Mouse (Mus musculus) layer of hippocampus, adult 11-12 months (tissue): ENCODE measurements around the gene Gm10570.

Source experiments
- DNase-seq: peaks from one replicate; pipeline ENCODE4 v3.0.0; 2022; ENCODE audit warnings: low spot score

Gene Gm10570

DNA sequence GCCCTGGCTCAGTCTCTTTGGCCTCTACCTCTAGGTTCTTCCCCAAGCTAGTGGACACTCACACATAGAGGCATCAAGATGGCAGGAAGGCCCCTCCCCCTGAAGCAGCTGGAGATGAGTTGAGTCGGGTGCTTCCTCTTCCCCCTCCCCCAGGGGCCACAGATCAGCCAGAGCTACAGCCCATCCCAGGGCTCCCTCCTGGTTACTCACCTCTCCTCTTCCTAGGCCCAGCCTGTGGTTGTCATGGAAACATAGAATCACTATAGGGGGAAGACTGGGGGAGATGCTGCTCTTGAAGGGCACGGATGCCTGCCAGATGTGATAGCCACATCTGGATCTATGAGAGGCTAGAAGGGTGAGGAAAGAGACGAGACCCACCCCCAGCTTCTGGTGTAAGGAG lies 3.7 kb downstream of the Gm10570 start:
- DNase-seq, result no peak

DNA sequence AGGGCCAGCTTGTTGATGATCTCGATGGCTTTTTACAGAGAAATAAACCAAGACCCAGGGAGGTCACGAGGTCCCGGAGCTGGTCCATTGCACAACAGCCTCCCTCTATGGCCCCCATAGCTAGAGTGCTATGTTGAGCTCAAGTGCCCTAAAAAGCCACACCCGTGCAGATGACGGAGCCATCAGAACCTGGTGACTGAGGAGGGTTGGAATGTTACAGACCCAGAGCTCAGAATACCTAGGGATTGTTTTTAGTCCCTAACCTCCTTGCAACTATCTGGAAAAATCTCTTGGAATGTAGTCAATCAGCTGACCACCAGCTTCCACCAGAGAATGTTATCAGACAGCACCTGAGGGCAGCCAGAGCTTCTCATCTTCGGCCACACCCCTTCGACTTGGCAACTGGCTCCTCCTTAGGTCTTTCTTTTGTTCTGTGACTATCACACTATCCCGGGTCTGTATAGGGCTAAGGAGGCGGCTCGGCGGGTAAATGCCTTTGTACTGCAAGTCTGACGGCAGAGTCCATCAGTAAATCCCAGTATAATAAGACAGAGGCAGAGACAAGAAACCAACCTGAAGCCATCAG lies 6.1 kb downstream of the Gm10570 start:
- DNase-seq, result no peak

DNA sequence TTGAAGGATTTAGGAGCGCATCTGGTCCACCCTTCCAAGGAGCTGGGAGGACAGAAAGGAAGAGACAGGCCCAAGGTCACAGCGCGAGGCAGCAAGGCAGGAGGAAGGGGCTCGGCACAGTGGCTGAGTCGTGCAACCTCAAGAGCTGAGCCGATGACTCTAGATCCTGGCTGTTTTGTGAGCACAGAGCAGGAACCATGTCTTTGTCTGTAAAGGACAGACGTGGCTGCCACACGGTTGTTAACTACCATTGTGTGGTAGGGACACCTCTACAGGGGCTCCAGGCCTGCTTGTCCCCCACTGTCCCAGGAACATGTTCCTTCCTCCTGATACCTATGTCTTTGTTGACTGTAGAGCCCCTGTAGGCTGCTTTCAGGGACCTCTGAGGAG lies 8.8 kb downstream of the Gm10570 start:
- DNase-seq, result no peak

DNA sequence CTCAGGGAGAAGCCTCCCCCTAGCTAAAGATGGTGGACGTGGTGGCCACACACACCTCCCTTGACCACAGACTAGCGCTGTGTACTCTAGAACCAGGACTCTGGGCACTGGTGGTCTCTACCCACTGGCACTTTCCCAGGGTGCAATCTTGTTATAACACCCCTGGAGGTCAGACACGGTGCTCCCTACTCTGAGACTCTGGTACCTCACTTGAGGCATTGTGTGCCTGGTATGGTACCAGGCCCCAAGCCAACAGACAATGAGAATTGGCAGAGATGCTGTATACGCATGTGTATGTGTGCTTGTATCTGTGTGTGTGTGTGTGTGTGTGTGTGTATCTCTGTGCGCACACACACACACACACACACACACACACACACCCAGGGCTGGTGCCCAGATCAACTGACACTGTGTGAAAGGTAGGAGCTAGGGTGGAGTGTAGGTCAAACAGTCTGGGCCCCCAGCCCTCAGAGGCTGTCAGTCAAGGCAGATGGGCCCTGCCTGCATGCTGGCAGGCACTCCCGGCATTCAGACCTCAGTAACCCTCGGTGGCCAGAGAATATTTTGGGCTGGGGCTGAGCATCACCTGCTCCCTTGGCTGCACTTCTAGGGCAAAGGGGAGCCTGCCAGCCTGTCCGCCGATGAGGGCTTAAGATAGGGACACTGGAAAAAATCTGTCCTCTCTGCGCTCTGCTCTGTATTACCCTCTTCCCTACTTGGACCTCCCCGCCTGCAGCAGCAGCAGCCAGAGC lies 9.4 kb downstream of the Gm10570 start:
- DNase-seq, result no peak

DNA sequence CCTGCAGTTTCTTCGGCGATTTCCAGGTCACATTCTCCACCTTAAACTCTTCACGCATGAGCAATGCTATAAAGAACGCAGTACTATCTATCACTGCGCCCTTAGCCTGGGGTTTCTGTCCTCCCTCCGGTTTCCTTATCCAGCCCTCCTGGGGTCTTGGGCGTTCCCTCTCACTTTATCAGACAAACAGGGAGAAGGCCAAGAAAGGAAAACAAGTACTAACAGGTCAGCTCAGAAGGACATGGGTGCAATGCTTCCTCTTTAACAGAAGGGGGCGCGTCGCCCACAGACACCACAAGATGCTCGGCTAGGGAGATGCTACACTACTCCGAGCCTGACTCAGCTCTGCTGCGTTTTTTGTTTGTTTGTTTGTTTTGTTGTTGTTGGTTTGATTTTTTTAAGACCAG lies 11.3 kb downstream of the Gm10570 start:
- DNase-seq, result no peak

DNA sequence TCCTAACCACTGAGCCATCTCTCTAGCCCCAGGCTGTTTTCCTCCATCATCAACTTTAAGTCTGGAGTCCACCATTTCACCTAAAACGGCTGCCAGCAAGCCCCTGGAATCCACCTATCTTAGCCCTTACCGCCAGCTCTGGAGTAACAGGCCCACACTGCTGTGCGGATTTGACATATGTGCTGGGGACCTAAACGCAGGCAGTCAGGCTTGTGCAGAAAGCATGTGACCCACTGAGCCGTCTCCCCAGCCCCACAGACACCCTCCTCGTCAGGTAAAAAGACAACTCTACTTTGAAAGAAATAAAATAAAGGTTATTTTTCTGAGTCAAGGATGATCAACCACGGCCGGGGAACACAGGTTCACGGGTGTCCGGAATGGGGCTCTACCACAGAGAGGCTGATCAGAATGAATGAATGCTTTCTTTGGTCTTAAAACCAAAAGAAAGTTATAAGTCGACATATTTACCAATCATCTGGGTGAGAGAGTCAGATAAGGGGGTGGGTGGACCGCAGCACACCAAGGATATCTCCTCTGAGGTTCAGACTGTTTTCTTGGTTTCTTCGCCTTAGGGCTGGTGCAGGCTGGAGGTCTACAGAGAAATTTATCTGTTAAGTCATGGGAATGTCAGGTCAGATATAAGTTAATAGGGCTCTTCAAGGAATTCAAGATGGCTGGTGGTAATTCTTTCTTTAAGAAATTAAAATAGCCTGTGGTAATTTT lies 12.1 kb downstream of the Gm10570 start:
- no peak for DNase-seq

DNA sequence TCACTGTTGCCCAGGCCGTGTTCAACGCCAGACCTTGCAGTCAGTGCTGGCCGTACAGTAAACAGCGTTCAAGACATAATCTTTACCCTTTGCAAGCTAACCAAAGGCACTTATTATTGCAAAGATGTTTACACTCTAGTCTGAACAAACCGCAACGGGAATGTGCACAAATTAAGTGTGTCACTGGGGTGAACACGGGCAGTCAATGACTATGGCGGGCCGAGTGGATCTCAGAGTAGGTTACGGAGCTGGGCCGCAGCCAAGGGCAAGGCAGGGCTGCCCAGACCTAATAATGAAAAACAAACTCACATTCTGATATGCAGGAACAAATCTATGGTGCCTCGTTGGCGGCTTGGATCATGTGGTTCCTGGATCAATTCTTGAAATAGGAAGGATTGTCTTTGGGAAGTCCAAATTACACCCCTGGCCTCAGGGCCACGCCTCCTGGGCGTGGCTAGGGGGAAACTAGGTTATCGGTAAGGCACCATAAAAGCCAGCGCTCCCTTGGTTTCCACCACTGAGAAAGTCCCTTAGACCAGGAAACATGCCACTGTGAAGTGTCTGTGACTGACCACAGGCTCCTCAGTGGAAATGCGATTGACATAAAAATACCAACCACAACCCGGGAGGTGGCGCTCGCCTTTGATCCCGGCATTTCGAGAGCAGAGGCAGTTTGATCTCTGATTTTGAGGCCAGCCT lies 13.3 kb downstream of the Gm10570 start:
- DNase-seq, result no peak

DNA sequence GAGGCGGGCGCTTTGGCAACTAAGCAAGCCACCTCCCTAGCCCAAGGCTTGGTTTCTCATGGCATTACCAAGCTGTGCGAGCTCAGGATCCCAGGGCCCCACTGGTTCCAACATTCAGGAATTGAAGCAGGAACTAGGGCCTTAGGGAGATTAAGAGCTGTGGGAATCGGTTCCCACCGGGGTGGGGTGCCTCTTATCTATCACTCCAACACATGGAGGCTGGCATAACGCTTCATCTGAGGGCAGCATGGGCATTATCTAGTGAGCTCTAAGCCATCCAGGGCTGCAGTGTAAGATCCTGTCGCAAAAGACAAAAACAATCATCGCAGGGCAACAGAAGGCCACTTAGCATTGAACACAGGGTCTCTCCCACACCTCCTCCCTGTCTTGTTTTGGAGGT lies 14.0 kb downstream of the Gm10570 start:
- DNase-seq, result no peak

DNA sequence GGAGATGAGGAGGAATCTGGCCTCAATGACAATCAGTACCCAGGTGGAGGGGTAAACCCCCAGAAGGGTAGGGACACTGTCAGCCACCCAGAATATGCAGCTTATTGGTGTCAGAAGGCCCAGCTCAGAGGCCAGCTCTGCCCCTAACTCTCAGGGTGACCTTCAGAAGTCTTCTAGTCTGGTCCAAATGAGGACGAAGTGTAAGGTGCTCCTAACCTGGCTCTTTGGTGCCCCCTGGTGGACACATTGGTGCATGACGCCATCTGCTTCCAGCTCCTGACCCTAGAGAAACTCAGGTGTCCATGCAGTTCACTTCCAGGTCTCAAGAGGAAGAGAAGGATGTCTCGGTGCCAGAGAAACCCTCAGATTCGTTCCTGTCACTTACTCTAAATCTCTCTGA lies 16.2 kb downstream of the Gm10570 start:
- peak; percentile 70 for DNase-seq

DNA sequence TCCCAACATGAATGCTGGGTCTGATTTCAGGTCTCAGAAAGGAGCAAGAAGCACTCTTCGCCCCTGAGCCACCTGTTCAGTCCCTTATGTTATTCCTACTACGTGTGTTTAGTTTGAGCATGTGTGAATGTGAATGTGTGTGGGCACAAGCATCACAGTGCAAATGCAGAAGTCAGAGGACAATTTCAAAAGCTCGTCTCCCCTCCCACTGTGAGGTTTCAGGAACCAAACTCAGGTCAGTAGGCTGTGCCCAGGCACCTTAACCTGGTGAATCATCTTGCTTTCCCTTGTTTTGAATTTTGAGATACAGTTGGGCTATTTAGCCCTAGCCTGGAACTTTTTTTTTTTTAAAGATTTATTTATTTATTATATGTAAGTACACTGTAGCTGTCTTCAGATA lies 18.6 kb downstream of the Gm10570 start:
- no peak for DNase-seq

DNA sequence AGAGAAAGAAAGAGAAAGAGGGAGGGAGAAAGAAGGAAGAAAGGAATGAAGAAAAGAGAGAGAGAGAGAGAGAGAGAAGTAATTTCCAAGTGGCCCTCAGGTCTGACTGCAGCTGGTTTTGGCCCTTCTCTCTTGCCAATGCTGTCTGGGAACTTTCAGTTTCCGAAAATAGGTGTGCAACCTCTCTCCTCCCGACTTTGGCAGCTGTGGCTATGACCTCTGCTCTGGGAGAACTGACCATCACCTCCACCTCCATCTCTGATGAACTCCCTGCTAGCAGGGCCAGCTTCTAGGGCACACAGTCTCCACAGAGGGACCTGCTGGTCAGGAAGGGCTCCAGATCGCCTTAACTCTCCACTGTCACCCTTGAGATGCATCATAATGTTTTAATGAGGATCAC lies 21.9 kb downstream of the Gm10570 start:
- no peak for DNase-seq

DNA sequence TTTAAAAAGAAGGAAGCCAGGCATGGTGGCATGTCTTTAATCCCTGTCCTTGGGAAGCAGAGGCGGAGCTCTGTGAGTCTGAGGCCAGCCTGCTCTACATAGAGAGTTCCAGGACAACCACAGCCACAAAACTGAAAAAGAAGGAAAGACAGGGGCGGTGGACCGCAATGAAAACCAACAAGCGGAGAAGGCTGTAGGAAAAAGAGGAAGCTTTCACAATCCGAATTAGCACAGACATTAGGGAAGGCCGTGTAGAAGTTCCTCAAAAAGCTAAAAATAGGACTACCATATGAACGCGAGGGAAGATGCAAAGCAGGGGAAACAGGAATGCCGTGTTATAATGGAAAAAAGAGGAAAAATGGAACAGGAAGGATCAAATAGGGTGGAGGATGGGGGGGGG lies 24.6 kb downstream of the Gm10570 start:
- DNase-seq, result no peak

DNA sequence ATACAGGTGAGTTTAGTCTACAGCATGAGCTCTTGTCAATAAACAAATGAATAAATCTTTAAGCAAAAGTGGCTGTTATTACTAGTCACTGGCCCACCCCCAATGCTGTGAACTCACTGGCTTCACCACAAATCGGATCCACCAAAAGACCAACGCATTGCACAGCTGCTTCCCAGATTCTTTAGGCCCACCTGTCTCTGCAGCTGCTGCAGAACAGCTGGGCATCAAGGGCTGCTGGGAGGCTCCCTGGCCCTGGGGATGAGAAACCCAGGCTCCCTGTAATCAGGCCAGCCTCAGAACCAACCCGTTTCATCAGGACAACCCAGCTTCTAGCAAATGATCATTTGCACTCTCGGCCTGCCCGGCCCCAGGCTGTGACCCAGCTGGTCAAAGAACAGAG lies 25.6 kb downstream of the Gm10570 start:
- no peak for DNase-seq

DNA sequence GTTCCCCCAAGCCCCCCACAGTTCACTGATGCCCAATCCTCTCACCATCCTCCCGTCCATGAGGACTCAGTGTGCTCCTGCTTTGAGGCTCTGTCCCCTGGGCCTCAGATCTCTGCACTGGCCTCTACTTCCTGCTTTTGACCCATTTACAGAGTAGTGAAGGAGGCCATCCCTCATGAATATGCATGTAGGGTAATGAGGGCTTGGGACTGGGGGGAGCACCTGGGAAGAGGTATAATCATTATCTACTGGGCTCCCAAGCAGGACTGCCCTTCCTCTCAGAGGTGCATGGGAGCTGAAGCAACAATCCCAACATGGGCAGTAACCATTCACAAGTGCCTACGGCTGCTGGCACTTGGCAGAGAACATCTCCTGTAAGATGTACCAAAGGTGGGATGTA lies 29.4 kb downstream of the Gm10570 start, which contains the start of gene Serinc2:
Gene Serinc2, minus strand, starts transcription at position 101 of the 400 bp plus-strand sequence.
- DNase-seq, result no peak

DNA sequence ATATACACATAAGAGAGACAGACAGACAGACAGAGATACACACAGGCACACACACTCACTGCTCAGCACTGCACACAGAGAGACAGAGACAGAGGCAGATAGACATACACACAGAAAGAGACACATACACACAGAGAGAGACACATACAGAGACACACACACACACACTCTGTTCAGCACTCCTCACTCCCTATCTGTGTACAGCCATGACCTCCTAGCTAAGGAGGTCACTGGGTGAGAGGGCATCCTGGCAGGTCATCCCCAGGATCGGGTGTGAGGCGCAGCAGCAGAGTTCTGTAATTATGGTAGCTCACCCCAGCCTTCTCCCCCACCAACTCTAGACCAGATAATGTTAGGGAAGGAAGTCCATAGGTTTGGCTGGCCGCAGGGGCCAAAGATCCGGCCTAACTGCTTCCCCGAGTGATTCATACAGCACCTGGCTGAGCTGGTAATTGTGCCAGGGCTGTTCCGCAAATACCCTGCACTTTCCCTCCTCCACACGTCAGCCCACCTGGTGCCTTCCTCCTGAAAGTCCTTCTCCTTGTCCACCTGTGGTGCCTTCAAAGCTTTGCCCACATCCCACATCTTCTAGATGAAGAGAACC lies 31.8 kb downstream of the Gm10570 start:
- no peak for DNase-seq

DNA sequence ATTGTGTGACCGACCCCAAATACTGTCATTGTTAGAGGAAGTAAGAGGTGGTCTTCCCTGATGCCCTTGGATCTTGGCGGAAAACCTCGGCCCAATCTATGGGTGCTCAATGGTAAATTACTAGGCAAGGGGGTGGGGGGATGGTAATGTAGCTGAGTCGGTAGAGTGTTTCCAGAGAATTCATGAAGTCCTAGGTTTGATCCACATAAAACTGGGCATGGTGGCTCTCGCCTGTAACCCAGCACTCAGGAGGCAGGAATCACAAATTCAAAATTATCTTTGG lies 32.7 kb downstream of the Gm10570 start:
- no peak for DNase-seq

DNA sequence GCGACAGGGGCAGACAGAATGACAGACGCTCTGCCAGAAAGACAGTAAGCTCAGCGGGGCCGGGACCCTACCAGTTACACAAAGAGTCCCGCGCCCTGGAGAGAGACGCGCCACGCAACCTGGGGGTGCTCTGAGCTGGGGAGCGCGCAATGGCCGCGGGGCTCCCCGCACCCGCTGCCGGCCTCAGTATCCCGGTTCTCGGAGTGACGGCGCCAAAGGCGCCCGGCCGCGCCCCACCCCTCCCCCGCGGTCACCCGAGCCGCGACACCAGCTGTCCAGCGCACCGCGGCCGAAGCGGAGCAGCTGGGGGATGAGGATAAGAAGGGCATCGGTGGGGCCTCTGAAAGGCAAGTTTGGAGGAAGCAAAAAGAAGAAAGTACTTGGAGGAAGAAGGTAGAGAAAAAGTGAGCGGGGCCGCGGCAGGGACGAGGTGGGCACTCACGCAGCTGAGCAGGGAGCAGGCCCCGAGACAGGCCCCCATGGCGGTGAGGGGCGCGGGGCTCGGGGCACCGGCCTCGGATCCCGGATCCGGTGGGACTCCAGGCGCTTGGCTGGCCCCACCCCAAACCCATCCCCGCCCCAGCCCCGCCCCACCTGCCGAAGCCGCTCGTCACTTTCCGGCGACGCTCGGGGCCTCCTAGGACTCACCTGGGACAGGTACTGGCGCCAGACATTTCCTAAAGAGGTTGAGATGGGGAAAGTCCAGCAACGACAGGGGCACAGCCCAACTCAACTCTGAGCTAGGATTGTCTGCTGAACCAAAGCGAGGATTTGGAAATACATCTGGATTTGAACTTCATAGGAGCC lies 33.3 kb downstream of the Gm10570 start:
- no peak for DNase-seq

DNA sequence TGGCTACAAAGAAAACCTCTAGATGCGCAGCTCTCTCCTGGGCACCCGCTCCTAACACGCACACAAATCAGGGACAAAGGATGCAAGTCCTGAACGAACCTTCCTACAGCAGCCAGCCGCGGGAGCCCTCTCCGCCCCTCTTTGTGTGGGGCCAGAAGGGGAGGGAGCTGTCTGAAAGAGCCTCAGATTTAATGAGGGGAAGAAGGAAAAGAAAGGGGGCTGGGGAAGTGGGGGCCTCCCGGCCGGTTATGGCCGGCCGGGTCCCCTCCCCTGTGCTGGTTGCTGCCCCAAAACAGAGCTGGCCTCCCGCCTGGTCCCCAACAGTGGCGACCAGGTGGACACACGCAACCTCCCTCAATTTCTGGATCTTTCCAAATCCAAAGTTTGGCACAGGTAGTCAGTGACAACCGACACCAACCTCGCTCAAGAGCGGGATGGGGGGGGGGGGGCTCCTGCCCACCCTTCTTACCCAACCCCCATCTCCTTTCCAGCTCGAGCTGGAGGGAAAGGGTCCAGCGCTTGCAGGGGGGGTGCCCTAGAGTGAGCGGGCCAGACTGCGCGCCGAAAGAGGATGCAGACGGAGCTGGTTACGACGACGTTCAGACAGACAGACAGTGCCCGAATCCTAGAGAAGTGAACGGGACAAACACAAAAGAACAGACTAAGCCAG lies 34.0 kb downstream of the Gm10570 start:
- no peak for DNase-seq

DNA sequence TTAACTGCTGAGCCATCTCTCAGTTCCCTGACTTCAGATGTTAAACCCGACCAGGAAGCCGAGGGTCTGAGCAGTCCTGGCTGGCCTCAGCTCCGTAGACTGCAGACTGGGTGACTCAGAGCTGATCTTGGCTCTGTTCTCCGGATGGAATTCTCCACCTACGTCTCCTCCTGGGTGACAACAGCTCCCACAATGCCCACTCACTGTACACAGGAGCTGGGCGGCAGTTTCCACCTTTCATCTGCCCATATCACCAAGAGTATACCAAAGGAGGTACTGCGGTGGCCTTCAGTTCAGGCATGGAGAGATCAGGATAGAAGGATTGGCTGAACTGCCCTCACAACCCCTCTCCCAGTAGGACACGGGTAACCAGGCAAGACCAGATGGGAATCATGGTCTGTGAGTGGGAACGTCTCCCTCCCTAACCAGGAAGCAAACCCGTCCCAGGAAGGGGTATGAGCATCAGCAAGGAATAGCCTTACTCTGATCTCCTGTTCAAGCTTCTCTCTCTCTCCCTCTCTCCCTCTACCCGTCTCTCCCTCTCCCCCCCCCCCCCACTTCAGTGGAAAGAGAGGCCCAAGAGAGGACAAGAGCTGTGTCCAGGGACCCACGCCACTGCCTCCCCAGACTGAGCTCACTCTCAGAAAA lies 34.7 kb downstream of the Gm10570 start:
- peak; percentile 44 for DNase-seq

DNA sequence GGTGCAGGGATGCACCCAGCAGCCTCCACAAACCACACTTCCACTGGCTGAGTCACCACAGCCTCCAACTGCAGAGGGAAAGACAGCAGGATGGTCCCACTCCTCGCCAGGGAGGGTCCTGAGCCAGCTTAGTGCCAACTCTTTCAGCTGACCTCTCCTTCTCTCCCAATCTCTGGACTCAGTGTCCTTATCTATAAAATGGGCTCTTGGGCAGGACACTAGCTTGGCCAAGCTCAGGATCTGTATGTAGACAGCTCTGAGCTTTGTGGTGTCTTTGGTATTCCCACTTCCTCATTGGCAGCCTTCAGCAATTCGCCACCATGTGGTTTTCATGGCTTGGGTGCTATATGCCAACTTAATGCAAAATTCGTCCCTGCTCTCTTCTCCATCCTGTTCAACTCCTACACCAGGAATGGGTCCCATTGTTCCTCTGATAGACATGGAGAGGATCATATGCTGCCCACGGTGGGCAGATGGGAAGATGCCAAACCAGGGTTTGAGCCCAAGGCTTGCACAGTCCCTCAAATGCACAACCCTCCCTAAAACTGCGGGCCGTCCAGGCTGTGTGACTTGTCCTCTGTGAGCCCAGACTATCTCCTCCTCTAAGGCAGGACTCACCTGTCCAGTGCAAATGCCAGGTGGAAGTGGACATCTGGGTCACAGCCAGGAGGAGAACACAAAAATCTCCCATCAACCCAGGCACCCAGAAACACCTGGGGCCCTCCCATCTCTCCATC lies 37.7 kb downstream of the Gm10570 start:
- DNase-seq, result no peak
